Mouse (Mus musculus) c-Kit-positive CD71-negative TER-119-negative erythroid progenitor cells, embryonic 14.5 days (primary cell): ENCODE measurements at regions not wholly inside any gene's neighbourhood (a gene's known extent, or its start where the extent isn't known, plus 50 kb on each side); places are given as distances from the start of the nearest gene placed in this dataset.

ENCODE experiments used
- DNase-seq: peaks from one replicate; pipeline ENCODE4 v3.0.0-alpha.2; 2013; ENCODE audit warnings: low read depth

DNA sequence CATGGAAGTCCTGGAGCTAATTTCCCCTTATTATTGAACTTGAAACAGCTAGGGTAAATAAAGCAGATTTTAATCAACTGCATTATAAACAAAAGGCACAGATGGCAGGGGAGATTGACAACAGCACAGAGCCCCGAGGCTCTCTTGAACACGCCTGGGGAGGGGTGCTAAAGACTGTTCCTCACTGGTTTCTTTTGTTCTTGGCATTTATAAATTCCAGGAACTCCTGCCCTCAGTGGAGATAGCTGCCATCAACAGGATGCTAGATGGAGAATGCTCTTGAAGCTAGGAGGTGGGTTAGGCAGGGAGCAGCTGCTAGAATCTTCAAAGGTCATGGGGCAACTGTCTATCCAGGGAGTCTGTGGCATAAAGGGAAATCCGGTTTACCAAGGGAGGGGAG is 102.2 kb upstream of the Kit start:
- no peak for DNase-seq

GRCm38 (mm10) chr5:75475414-75475813 is 99.3 kb upstream of the Kit start:
- no peak for DNase-seq

GRCm38 (mm10) chr5:75478499-75478898 is 96.2 kb upstream of the Kit start:
- DNase-seq = no peak

- DNase-seq = no peak
Measured at GRCm38 (mm10) chr5:75479149-75479548, 95.6 kb upstream of the Kit start.

GRCm38 (mm10) chr5:75481595-75481994 is 93.1 kb upstream of the Kit start:
- DNase-seq = no peak

DNA sequence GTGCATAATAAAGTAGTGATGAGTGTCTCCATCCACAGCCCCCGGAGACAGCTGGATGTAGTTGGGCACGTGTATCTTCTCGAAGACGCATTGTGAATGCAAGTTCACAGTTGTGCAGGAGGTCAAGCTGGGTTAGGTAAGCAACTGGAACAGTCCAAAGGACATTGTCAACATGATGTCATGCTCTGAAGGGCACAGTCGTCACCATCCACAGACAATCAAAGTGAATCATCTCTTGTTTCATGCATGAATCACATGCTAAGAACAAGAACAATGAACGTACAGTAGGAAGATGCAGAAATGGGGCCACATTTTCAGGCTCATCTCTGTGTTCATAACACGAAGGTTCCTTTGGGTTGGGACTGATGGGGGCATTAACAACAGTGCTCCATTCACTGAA is 90.4 kb upstream of the Kit start:
- DNase-seq = no peak

DNA sequence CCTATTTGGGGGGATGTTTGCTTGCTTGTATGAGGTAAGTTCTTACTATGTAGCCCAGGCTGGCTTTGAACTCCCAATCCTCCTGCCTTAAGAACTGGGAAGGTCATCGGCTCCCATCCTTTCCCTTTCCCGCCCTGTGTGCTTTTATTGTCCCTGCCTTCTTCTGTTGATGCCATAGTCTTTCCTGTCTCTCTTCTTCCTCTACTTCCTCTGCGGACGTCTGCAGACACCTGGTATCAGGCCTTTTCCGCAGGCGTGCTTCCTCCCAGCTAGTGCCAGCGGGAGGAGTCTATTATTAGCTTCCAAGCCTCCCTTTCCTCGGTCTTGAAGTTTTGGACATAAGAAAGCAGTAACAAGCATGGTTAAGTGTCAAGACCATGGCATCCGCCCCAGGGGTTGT is 83.9 kb upstream of the Kit start:
- no peak for DNase-seq

DNA sequence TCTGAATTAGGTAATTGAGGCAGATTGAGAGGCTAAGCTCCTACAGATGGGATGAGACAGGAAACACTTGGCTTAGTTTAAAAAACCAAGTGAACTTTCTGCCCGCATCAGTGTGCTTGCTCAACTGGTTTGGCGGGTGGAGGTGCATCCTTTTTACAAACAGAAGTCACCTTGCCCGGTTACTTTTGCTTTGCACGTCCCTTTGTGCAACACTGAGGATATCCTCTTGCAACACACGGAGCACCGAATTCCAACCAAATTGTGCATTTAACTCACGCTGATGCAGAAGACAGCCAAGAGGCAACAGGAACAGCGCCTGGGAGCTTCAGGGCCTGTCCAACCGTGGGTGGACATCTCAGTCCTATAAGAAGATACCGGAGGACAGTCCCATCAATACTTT is 80.6 kb upstream of the Kit start:
- DNase-seq = no peak

- DNase-seq = no peak
Measured at GRCm38 (mm10) chr5:75499053-75499452, 75.7 kb upstream of the Kit start.

- DNase-seq = no peak
Measured at GRCm38 (mm10) chr5:75499695-75500094, 75.0 kb upstream of the Kit start.

- DNase-seq = no peak
Measured at GRCm38 (mm10) chr5:75500654-75501416, 73.9 kb upstream of the Kit start.

DNA sequence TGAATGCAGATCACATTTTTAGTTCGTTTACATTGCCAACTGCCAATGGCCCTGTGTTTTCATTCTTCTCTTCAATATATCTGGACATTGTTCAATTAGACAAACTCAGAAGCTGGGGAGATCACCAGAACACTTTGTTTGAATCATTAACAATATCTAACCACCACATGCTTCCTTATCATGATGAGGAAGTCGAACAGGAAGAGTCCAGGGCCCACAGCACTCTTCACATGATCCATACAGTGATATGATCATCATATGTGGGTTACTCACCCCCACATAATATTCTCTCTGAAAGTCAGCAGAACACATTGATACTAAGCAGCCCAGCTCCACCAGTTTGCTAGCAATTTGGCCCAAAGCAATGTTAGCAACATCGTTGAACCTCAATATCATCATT is 71.0 kb upstream of the Kit start:
- DNase-seq = no peak

DNA sequence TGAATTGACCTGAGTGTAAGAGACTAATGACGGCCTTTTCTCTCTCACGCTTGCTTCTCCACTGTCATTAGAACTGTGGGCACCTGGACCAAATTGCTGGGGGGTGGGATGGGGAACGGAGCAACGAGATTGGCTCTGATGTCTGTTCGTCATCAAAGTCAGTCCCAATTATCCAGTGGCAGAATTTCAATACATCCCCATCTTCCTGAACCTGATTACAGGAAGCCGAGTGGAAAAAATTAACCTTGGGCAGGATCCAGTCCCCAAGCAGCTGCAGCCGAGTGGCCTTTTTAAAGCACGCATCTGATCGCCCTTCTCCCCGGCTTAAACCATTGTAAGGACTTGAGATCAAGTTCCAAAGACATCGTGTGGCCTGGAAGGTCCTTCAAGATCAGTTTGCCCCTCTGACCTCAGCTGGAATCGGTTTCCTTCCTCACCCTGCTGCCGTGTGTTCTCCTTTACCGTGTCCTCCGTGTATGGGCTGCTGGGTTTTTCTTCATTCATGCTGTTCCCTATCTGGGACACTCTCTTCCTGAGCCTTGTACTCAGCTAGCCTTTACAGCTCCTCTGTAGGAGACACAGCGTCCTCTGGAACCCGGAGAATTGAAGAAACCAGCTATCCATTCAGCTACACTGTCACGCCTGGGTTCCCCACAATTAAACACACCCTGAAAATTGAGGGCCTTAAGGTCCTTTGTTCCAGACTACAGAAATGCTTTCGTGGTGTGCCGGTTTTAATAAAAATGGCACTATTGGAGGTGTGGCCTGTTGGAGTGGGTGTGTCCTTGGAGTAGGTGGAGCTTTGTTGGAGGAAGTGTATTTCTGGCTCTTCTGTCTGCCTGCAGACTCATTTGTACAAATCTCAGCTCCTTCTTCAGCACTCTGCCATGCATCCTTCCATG is 61.9 kb upstream of the Kit start:
- no peak for DNase-seq

DNA sequence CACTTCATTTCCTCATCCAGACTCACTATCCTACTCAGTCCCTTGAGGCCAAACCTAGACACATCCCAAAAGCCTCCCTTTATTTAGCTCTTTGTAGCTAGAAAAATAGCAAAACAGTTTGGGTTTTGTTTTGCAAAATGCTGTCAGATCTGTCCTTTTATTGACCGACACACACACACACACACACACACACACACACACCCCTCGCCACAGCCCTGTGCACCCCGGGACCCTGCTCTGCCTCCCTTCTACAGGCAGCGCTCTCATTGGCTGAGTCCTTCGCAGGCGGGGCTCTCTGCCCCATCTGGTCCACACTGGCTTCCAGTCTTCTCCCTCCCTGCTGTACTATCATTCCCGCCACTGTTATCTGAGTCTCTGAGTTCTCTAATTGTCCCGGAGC is 56.5 kb upstream of the Kit start:
- no peak for DNase-seq

DNA sequence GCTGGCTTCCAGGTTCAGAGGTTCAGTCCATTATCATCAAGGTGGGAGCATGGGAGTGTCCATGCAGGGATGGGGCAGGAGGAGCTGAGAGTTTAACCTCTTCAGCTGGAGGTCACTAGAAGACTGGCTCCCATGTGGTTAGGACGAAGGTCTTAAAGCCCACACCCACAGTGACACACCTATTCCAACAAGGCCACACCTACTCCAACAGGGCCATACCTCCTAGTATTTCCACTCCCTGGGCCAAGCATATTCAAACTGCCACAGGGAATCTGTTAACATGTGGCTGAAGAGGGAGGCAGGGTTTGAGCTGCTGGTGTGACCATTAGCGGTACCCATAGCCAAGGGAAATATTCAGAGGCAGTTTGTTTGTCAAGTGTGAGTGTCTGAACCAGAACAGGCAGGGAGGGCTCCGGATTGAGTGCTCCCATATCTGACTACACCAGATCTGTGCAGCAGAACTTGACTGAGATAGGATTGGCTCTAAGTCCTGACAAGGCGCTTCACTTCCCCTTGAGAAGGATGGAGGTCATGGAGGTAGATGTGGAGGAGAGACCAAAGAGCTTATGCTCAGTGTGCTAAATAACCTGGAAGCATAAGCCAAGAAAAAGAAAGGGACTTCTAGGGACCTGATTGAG is 51.6 kb upstream of the Kit start:
- no peak for DNase-seq
